Mouse (Mus musculus) left cerebral cortex, adult 2 months (tissue): ENCODE data around the gene Nkx1-1. TPM values are rescaled to one million over a fixed set of nuclear protein-coding genes. Genes with fewer than 3 reads are reported as not detected.
A peak's percentile ranks its signal among the peaks of the same experiment; 100 is the strongest.

Source experiments
- DNase-seq, 2 experiments: peaks; one replicate each; pipeline ENCODE4 v3.0.0; 2021 to 2022; ENCODE audit warnings: low spot score in 2 of 2, mixed read lengths in 1 of 2; ENCODE audit errors: extremely low spot score in 1 of 2
- H3K27ac ChIP-seq: fragments of 200-600 bp; 2 replicates; pipeline ENCODE4 v1.8.1; 2022
- H3K4me3 ChIP-seq: fragments of 200-600 bp; 2 replicates; pipeline ENCODE4 v1.8.1; 2022
- CTCF ChIP-seq: fragments of 200-600 bp; IDR thresholded peaks from 2 replicates; pipeline ENCODE4 v1.8.1; 2022; ENCODE audit warnings: antibody characterized with exemption, mild to moderate bottlenecking, moderate library complexity
- intact Hi-C: fragments of 180-260 bp; cut with DNase I; formaldehyde crosslinking; loops from one replicate; pipeline ENCODE4 v1.15.1; 2025
- total RNA-seq, 2 experiments: library from RNA; stranded (reverse); gene quantifications; 2 replicates each; pipeline ENCODE4 v1.2.3; 2021

The Nkx1-1 gene
- total RNA-seq, 2 experiments from 2014 or later = not detected

- no peak overlapping the region for H3K4me3 ChIP-seq
- intact Hi-C loops = no loop called here
- no peak for TF ChIP-seq CTCF
- DNase-seq = no peak
- H3K27ac ChIP-seq = no peak overlapping the region
These were observed 2.2 kb upstream of the Nkx1-1 start for GRCm38 (mm10) chr5:33435941-33436340.

GRCm38 (mm10) chr5:33435151-33435550 lies 1.4 kb upstream of the Nkx1-1 start:
- DNase-seq = no peak
- intact Hi-C loops = no loop called here

GRCm38 (mm10) chr5:33434141-33434780 lies 485 bp upstream of the Nkx1-1 start:
- Histone ChIP-seq H3K27ac (no peak overlapping the region), H3K4me3 (peak overlapping the region; percentile 19; the same call in 1 of the 2 replicates)
- no peak for DNase-seq
- no peak for TF ChIP-seq CTCF
- intact Hi-C loops = no loop called here

More at GRCm38 (mm10) chr5:33435151-33435550, 1.4 kb upstream of the Nkx1-1 start:
- TF ChIP-seq CTCF = no peak
- no peak overlapping the region for H3K27ac ChIP-seq
- no peak overlapping the region for H3K4me3 ChIP-seq

GRCm38 (mm10) chr5:33432057-33432935 lies 1.5 kb downstream of the Nkx1-1 start:
- intact Hi-C loops = no loop called here
- TF ChIP-seq CTCF = no peak
- Histone ChIP-seq H3K4me3 (no peak overlapping the region), H3K27ac (no peak overlapping the region)
- no peak for DNase-seq

- no peak for DNase-seq
- no peak overlapping the region for H3K27ac ChIP-seq
- TF ChIP-seq CTCF = no peak
- intact Hi-C loops = no loop called here
- H3K4me3 ChIP-seq = no peak overlapping the region
These were observed 2.4 kb downstream of the Nkx1-1 start for GRCm38 (mm10) chr5:33431173-33432005.

- intact Hi-C loops = no loop called here
- DNase-seq = no peak
- Histone ChIP-seq H3K4me3 (no peak overlapping the region), H3K27ac (no peak overlapping the region)
- no peak for TF ChIP-seq CTCF
These were observed 3.1 kb downstream of the Nkx1-1 start for GRCm38 (mm10) chr5:33430511-33431172.

GRCm38 (mm10) chr5:33430106-33430505 lies 3.7 kb downstream of the Nkx1-1 start:
- DNase-seq = no peak
- Histone ChIP-seq H3K27ac (no peak overlapping the region), H3K4me3 (no peak overlapping the region)
- intact Hi-C loops = no loop called here
- no peak for TF ChIP-seq CTCF

- intact Hi-C loops = no loop called here
- TF ChIP-seq CTCF = no peak
- DNase-seq = no peak
- Histone ChIP-seq H3K27ac (no peak overlapping the region), H3K4me3 (no peak overlapping the region)
These were observed 6.3 kb downstream of the Nkx1-1 start for GRCm38 (mm10) chr5:33427461-33427860.

- TF ChIP-seq CTCF = no peak
- no peak for DNase-seq
- Histone ChIP-seq H3K27ac (no peak overlapping the region), H3K4me3 (no peak overlapping the region)
- intact Hi-C loops = no loop called here
These were observed 13.5 kb downstream of the Nkx1-1 start for GRCm38 (mm10) chr5:33420313-33420712.

GRCm38 (mm10) chr5:33400819-33401218 lies 33.0 kb downstream of the Nkx1-1 start:
- no peak for TF ChIP-seq CTCF
- Histone ChIP-seq H3K27ac (no peak overlapping the region), H3K4me3 (no peak overlapping the region)
- no peak for DNase-seq
- intact Hi-C loops = no loop called here

GRCm38 (mm10) chr5:33396828-33397227 lies 36.9 kb downstream of the Nkx1-1 start:
- no peak for DNase-seq
- no peak for TF ChIP-seq CTCF
- intact Hi-C loops = no loop called here
- H3K4me3 ChIP-seq = no peak overlapping the region
- H3K27ac ChIP-seq = no peak overlapping the region
